Mouse (Mus musculus): ENCODE results near the gene Efcab5. TPM values are rescaled to one million over a fixed set of nuclear protein-coding genes. Genes with fewer than 3 reads are reported as not detected.

Gene Efcab5
- polyA plus RNA-seq, 1 experiment from 2014 or later = 0.08 TPM

DNA sequence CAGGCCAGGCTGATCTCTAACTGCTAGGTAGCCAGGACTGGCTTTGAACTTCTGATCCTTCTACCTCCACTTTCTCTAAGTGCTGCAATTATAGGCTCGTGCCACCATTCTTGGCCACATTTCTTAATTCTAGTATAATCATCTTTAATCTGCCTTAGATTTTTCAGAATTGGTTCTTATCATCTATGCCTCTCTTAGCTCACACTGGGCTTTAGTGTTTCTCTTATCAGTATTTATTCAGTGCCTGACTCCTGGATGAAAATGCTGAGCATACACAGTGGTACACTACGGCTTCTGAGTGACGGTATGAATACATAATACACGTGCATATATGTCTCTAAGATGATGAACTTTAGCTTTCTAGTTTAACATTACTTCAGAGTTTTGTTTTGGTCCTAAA is 119.9 kb downstream of the Efcab5 start:
- no peak overlapping the region for H3K4me2 ChIP-seq
- DNase-seq = no peak
- ATAC-seq (ENCODE audit: low read depth) = no peak
- peaks cover 14% of the 10 kb centered on the region for H3K4me1 ChIP-seq (replicated peaks)
- H3K4me3 ChIP-seq (replicated peaks) = no peak overlapping the region
- H3K36me3 ChIP-seq = peaks cover 14% of the 10 kb centered on the region; the same call in 1 of the 2 replicates
- no peak overlapping the region for H3K9ac ChIP-seq
- H3K27ac ChIP-seq = no peak overlapping the region
- H3K9me3 ChIP-seq (replicated peaks) = no peaks in the 10 kb centered on the region
- WGBS (ENCODE audit: insufficient replicate concordance) = 71% methylated on average over 4 of the region's 4 CpGs
- no peaks in the 10 kb centered on the region for H3K27me3 ChIP-seq

DNA sequence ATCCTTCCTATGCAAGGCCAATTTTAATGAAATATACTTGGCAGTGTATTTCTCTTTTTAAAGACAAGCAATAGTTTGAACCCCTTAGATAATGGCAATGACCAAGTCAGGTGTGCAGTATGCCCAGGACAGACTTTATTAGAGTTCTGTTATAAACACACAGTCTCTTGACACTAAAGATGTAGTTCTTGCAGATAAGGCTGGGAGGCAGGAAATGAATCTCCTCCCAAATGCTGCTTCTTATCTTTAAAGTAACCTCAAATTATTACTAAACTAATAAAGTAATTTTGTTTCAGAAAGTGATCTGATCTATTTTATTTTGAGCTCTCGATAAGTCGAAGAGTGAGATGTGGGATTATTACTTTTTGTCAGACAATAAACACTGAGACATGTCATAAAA is 125.4 kb downstream of the Efcab5 start:
- no peak overlapping the region for H3K4me3 ChIP-seq (replicated peaks)
- no peaks in the 10 kb centered on the region for H3K9me3 ChIP-seq (replicated peaks)
- H3K36me3 ChIP-seq = no peaks in the 10 kb centered on the region
- H3K27ac ChIP-seq = no peak overlapping the region
- no peak overlapping the region for H3K9ac ChIP-seq
- no peaks in the 10 kb centered on the region for H3K27me3 ChIP-seq
- DNase-seq (no peak), ATAC-seq (ENCODE audit: low read depth) (no peak)
- 82% methylated on average over 2 of the region's 2 CpGs for WGBS (ENCODE audit: insufficient replicate concordance)
- H3K4me1 ChIP-seq (replicated peaks) = peaks cover 7% of the 10 kb centered on the region; the same call in 1 of the 2 replicates
- no peak overlapping the region for H3K4me2 ChIP-seq

- Histone ChIP-seq H3K27ac (no peak overlapping the region), H3K4me3 (replicated peaks) (no peak overlapping the region), H3K4me2 (no peak overlapping the region), H3K9ac (no peak overlapping the region), H3K27me3 (no peaks in the 10 kb centered on the region), H3K4me1 (replicated peaks) (peaks cover 7% of the 10 kb centered on the region; the same call in 1 of the 2 replicates), H3K9me3 (replicated peaks) (no peaks in the 10 kb centered on the region), H3K36me3 (no peaks in the 10 kb centered on the region)
- ATAC-seq (ENCODE audit: low read depth) = no peak
- DNase-seq = no peak
- 79% methylated on average over 5 of the region's 5 CpGs for WGBS (ENCODE audit: insufficient replicate concordance)
These were observed 126.8 kb downstream of the Efcab5 start for GRCm38 (mm10) chr11:77061951-77062350.

GRCm38 (mm10) chr11:77042816-77043215 is 146.0 kb downstream of the Efcab5 start:
- no peak overlapping the region for H3K9ac ChIP-seq
- peaks cover 21% of the 10 kb centered on the region for H3K36me3 ChIP-seq
- no peak overlapping the region for H3K27ac ChIP-seq
- 84% methylated on average over 2 of the region's 2 CpGs for WGBS (ENCODE audit: insufficient replicate concordance)
- H3K4me1 ChIP-seq (replicated peaks) = 0 out of 2 replicates have a peak, but pooled peaks cover 6% of the 10 kb centered on the region
- no peaks in the 10 kb centered on the region for H3K9me3 ChIP-seq (replicated peaks)
- no peak overlapping the region for H3K4me3 ChIP-seq (replicated peaks)
- no peak for DNase-seq
- H3K27me3 ChIP-seq = no peaks in the 10 kb centered on the region
- no peak for ATAC-seq (ENCODE audit: low read depth)
- no peak overlapping the region for H3K4me2 ChIP-seq

DNA sequence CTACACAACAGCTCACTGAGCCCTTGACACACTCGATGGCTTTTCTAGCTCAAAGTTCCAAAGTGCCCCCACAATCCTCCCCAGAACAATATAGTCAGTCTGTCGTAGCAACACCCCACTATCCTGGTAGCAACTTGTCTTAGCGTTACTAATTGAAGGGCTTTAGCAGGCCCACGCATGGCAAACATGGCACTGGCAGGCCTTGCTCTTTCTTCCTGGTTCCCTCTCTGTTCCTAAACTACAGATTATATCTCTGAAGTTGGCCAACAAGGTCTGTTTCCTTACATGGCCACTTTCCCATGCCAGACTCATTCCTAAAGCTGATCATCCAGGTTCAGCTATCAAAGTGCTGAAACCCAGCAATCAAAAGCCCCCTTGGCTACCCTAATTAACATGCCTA is 146.9 kb downstream of the Efcab5 start:
- ATAC-seq (ENCODE audit: low read depth) = no peak

More for the DNA sequence above, 146.9 kb downstream of the Efcab5 start:
- H3K27ac ChIP-seq = no peak overlapping the region
- no peaks in the 10 kb centered on the region for H3K27me3 ChIP-seq
- 0 out of 2 replicates have a peak, but pooled peaks cover 6% of the 10 kb centered on the region for H3K4me1 ChIP-seq (replicated peaks)
- H3K9me3 ChIP-seq (replicated peaks) = no peaks in the 10 kb centered on the region
- 73% methylated on average over 4 of the region's 4 CpGs for WGBS (ENCODE audit: insufficient replicate concordance)
- no peak overlapping the region for H3K9ac ChIP-seq
- H3K36me3 ChIP-seq = peaks cover 16% of the 10 kb centered on the region
- H3K4me2 ChIP-seq = no peak overlapping the region
- H3K4me3 ChIP-seq (replicated peaks) = no peak overlapping the region
- no peak for DNase-seq

MicroRNA genes within 50 kb of the gene (microRNA counts, 519-probe panel; counts per million panel counts)
- 4,826 counts per million, percentile 48 among the panel's probes with 10 or more counts for microRNA mmu-miR-423-3p
- microRNA mmu-miR-423-5p = 5,004 counts per million, percentile 52 among the panel's probes with 10 or more counts

Small RNA genes within 50 kb of the gene (microRNA-seq; reads per million reads assigned to microRNA genes)
- 12,158 reads per million, percentile 94 among the genes with 10 or more reads in this experiment for gene Mir423

Other genes starting within 250 kb of the Efcab5 start
- 2.1 and 2.4 TPM in 2 replicates for gene Slc6a4, start 190.4 kb downstream of the Efcab5 start, polyA plus RNA-seq (2015; fragmentation: Nextera tagmentation; extraction: Ambion mirVana)
- 31.9 and 38.4 TPM in 2 replicates for gene Nsrp1, start 110.5 kb downstream of the Efcab5 start, polyA plus RNA-seq (2015; fragmentation: Nextera tagmentation; extraction: Ambion mirVana)
- gene Ssh2, start 27.3 kb upstream of the Efcab5 start, polyA plus RNA-seq (2015; fragmentation: Nextera tagmentation; extraction: Ambion mirVana) = 3.5 and 4.6 TPM in 2 replicates